Mouse (Mus musculus) cortical plate, adult 2 months (tissue): ENCODE results near the gene Krtap4-8. TPM values are rescaled to one million over a fixed set of nuclear protein-coding genes. Genes with fewer than 3 reads are reported as not detected.

Source experiments
- H3K27ac ChIP-seq: fragments of 200-500 bp; 2 replicates; pipeline ENCODE4 v1.5.1; 2012; ENCODE audit warnings: low read length, control low read depth, inconsistent platforms; ENCODE audit not compliant: insufficient read depth
- H3K4me1 ChIP-seq: fragments of 200-500 bp; 2 replicates; pipeline ENCODE4 v1.6.1; 2011; ENCODE audit warnings: low read length; ENCODE audit not compliant: control insufficient read depth, insufficient read depth
- H3K4me3 ChIP-seq: fragments of 200-500 bp; 2 replicates; pipeline ENCODE4 v1.5.1; 2011; ENCODE audit warnings: mild to moderate bottlenecking, low read length, control low read depth; ENCODE audit not compliant: insufficient read depth
- CTCF ChIP-seq: fragments of 200-500 bp; IDR thresholded peaks from 2 replicates; pipeline ENCODE4 v1.5.1; 2011; ENCODE audit warnings: mild to moderate bottlenecking, control low read depth, low read length; ENCODE audit not compliant: insufficient read depth; ENCODE audit errors: extremely low read depth
- POLR2A ChIP-seq: fragments of 200-500 bp; IDR thresholded peaks from 2 replicates; pipeline ENCODE4 v1.6.1; 2011; ENCODE audit warnings: mild to moderate bottlenecking, low read length, control low read depth; ENCODE audit not compliant: insufficient read depth; ENCODE audit errors: extremely low read depth
- polyA plus RNA-seq: library from polyadenylated mRNA; depleted of rRNA; stranded (reverse); fragments of >200 nt; gene quantifications from 2 replicates; pipeline ENCODE4 v1.2.3, GENCODE M21; 2012; rRNA removed

Gene Krtap4-8
- polyA plus RNA-seq, 1 experiment = not detected

DNA sequence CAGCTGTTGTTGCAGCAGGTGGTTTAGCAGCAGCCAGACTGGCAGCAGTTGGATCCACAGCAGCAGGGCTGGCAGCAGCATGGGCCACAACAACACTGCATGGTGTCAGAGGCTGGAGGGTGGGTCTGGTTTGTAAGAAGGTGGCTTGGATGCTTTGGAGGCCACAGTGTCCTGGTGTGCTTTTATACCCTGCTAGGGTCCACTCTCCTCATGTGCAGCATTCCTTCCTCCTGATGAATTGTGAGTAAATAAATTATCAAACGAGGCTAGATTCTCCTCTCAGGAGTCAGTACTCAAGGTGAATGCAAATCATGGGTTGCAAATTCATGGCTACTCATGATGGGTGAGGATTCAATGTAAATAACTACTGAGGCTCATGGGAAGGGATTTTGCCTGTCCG, 46.3 kb downstream of the Krtap4-8 start, which contains the start of gene Gm14180:
Gene Gm14180, minus strand, starts transcription at position 101 of the 400 bp plus-strand sequence.
- Histone ChIP-seq H3K27ac (no peak within 1 kb of the TSS), H3K4me1 (no peaks in the 10 kb centered on the region), H3K4me3 (no peak within 1 kb of the TSS)
- no peak for TF ChIP-seq CTCF
- TF ChIP-seq POLR2A = no peak

Other genes starting within 250 kb of the Krtap4-8 start
- gene Krt40, start 237.5 kb downstream of the Krtap4-8 start, polyA plus RNA-seq = not detected in 2 replicates
- gene Krtap3-3, start 229.8 kb downstream of the Krtap4-8 start, polyA plus RNA-seq = not detected in 2 replicates
- not detected in 2 replicates for gene Krtap3-2, start 223.9 kb downstream of the Krtap4-8 start, polyA plus RNA-seq
- not detected in 2 replicates for gene Gm11939, start 221.2 kb downstream of the Krtap4-8 start, polyA plus RNA-seq
- gene Krtap3-1, start 214.1 kb downstream of the Krtap4-8 start, polyA plus RNA-seq = not detected in 2 replicates
- gene Krtap1-5, start 199.7 kb downstream of the Krtap4-8 start, polyA plus RNA-seq = not detected in 2 replicates
- not detected in 2 replicates for gene Krtap1-4, start 197.1 kb downstream of the Krtap4-8 start, polyA plus RNA-seq
- gene Krtap1-3, start 189.4 kb downstream of the Krtap4-8 start, polyA plus RNA-seq = not detected in 2 replicates
- gene Krtap9-3, start 182.6 kb downstream of the Krtap4-8 start, polyA plus RNA-seq = not detected in 2 replicates
- not detected in 2 replicates for gene Gm11938, start 177.4 kb downstream of the Krtap4-8 start, polyA plus RNA-seq
- gene Gm11937, start 170.5 kb downstream of the Krtap4-8 start, polyA plus RNA-seq = not detected in 2 replicates
- gene Krtap2-4, start 165.9 kb downstream of the Krtap4-8 start, polyA plus RNA-seq = not detected in 2 replicates
- gene Gm11562, start 160.3 kb downstream of the Krtap4-8 start, polyA plus RNA-seq = not detected in 2 replicates
- gene Krtap4-1, start 152.5 kb downstream of the Krtap4-8 start, polyA plus RNA-seq = not detected in 2 replicates
- not detected in 2 replicates for gene Krtap4-2, start 145.6 kb downstream of the Krtap4-8 start, polyA plus RNA-seq
- not detected in 2 replicates for gene Krtap4-7, start 136.6 kb downstream of the Krtap4-8 start, polyA plus RNA-seq
- not detected in 2 replicates for gene Gm11555, start 130.5 kb downstream of the Krtap4-8 start, polyA plus RNA-seq
- not detected in 2 replicates for gene Gm11563, start 121.7 kb downstream of the Krtap4-8 start, polyA plus RNA-seq
- gene Krtap4-6, start 114.7 kb downstream of the Krtap4-8 start, polyA plus RNA-seq = not detected in 2 replicates
- not detected in 2 replicates for gene Gm14190, start 90.0 kb downstream of the Krtap4-8 start, polyA plus RNA-seq
- not detected in 2 replicates for gene Gm14180, start 46.4 kb downstream of the Krtap4-8 start, polyA plus RNA-seq
- not detected in 2 replicates for gene Gm11595, start 7.8 kb downstream of the Krtap4-8 start, polyA plus RNA-seq
- not detected in 2 replicates for gene Krtap4-9, start 4.5 kb upstream of the Krtap4-8 start, polyA plus RNA-seq
- not detected in 2 replicates for gene Gm11596, start 12.8 kb upstream of the Krtap4-8 start, polyA plus RNA-seq
- not detected in 2 replicates for gene Gm11569, start 18.2 kb upstream of the Krtap4-8 start, polyA plus RNA-seq
- gene Gm11554, start 23.7 kb upstream of the Krtap4-8 start, polyA plus RNA-seq = not detected in 2 replicates
- gene Krtap4-13, start 29.2 kb upstream of the Krtap4-8 start, polyA plus RNA-seq = not detected in 2 replicates
- gene Gm11564, start 35.0 kb upstream of the Krtap4-8 start, polyA plus RNA-seq = not detected in 2 replicates
- not detected in 2 replicates for gene 2300003K06Rik, start 57.4 kb upstream of the Krtap4-8 start, polyA plus RNA-seq
- gene Krtap4-16, start 70.9 kb upstream of the Krtap4-8 start, polyA plus RNA-seq = not detected in 2 replicates
- gene Gm11568, start 77.2 kb upstream of the Krtap4-8 start, polyA plus RNA-seq = not detected in 2 replicates
- gene Gm11559, start 83.8 kb upstream of the Krtap4-8 start, polyA plus RNA-seq = not detected in 2 replicates
- not detected in 2 replicates for gene Krtap9-1, start 92.7 kb upstream of the Krtap4-8 start, polyA plus RNA-seq
- gene Gm11567, start 98.5 kb upstream of the Krtap4-8 start, polyA plus RNA-seq = not detected in 2 replicates
- gene Krtap31-1, start 127.2 kb upstream of the Krtap4-8 start, polyA plus RNA-seq = not detected in 2 replicates
- not detected in 2 replicates for gene Gm11565, start 134.0 kb upstream of the Krtap4-8 start, polyA plus RNA-seq
- not detected in 2 replicates for gene Krtap31-2, start 155.6 kb upstream of the Krtap4-8 start, polyA plus RNA-seq
- not detected in 2 replicates for gene Krtap9-5, start 167.8 kb upstream of the Krtap4-8 start, polyA plus RNA-seq
- not detected in 2 replicates for gene Krtap29-1, start 198.3 kb upstream of the Krtap4-8 start, polyA plus RNA-seq
- gene Krtap16-1, start 205.9 kb upstream of the Krtap4-8 start, polyA plus RNA-seq = not detected in 2 replicates
- not detected in 2 replicates for gene Krtap17-1, start 213.3 kb upstream of the Krtap4-8 start, polyA plus RNA-seq
- 0.06 TPM in 1 of 2 replicates, not detected in the other for gene Krt33a, start 235.5 kb upstream of the Krtap4-8 start, polyA plus RNA-seq
- not detected in 2 replicates for gene Krt33b, start 249.2 kb upstream of the Krtap4-8 start, polyA plus RNA-seq